Mouse (Mus musculus) forebrain, embryonic 10.5 days (tissue): ENCODE results near the gene Odf2l. TPM values are rescaled to one million over a fixed set of nuclear protein-coding genes. Genes with fewer than 3 reads are reported as not detected.

ENCODE experiments used
- DNase-seq: peaks from one replicate; pipeline ENCODE4 v3.0.0-alpha.2; 2017; ENCODE audit warnings: low spot score; ENCODE audit errors: extremely low spot score
- H3K27ac ChIP-seq: fragments of 300-500 bp; sonication (generic); 2 replicates; pipeline ENCODE4 v1.5.1; 2016; ENCODE audit warnings: mild to moderate bottlenecking
- H3K27me3 ChIP-seq: fragments of 300-500 bp; sonication (generic); 2 replicates; pipeline ENCODE4 v1.6.1; 2016; ENCODE audit warnings: mild to moderate bottlenecking; ENCODE audit not compliant: poor library complexity, severe bottlenecking
- H3K36me3 ChIP-seq: fragments of 300-500 bp; sonication (generic); replicated peaks from 2 replicates; pipeline ENCODE4 v1.6.1; 2016; ENCODE audit warnings: mild to moderate bottlenecking, moderate library complexity
- H3K4me1 ChIP-seq: fragments of 300-500 bp; sonication (generic); 2 replicates; pipeline ENCODE4 v1.6.1; 2016
- H3K4me3 ChIP-seq: fragments of 300-500 bp; sonication (generic); 2 replicates; pipeline ENCODE4 v1.5.1; 2016; ENCODE audit warnings: mild to moderate bottlenecking, moderate library complexity
- H3K9me3 ChIP-seq: fragments of 300-500 bp; sonication (generic); 2 replicates; pipeline ENCODE4 v1.6.1; 2016; ENCODE audit warnings: mild to moderate bottlenecking, moderate library complexity
- WGBS: fragments of 180-500 bp; shearing (Covaris S2); methylation state at CpG from one replicate; pipeline ENCODE4 v1.1.7; 2016; 5-methylcytosine and 5-hydroxymethylcytosine counted together
- polyA plus RNA-seq: library from polyadenylated mRNA; unstranded; fragments of >200 nt; fragmentation: Nextera tagmentation; extraction: Ambion mirVana; gene quantifications from 2 replicates; pipeline ENCODE4 v1.2.1, GENCODE M21; 2016

Odf2l gene
- polyA plus RNA-seq, 1 experiment from 2014 or later, result 21.6 TPM

- WGBS, result 90% methylated on average over 2 of the region's 2 CpGs
- H3K27ac ChIP-seq, result no peak overlapping the region
Measured at GRCm38 (mm10) chr3:145147483-145147882, 29.1 kb downstream of the Odf2l start.

GRCm38 (mm10) chr3:145147952-145148351, 29.6 kb downstream of the Odf2l start:
- Histone ChIP-seq H3K9me3 (no peaks in the 10 kb centered on the region), H3K4me1 (no peaks in the 10 kb centered on the region), H3K4me3 (no peak overlapping the region), H3K36me3 (peaks cover 45% of the 10 kb centered on the region), H3K27me3 (no peaks in the 10 kb centered on the region), H3K27ac (no peak overlapping the region)
- DNase-seq, result no peak

More at GRCm38 (mm10) chr3:145147483-145147882, 29.1 kb downstream of the Odf2l start:
- Histone ChIP-seq H3K9me3 (no peaks in the 10 kb centered on the region), H3K27me3 (no peaks in the 10 kb centered on the region), H3K4me1 (no peaks in the 10 kb centered on the region), H3K36me3 (peaks cover 45% of the 10 kb centered on the region), H3K4me3 (no peak overlapping the region)
- DNase-seq, result no peak

GRCm38 (mm10) chr3:145151092-145151491, 32.7 kb downstream of the Odf2l start:
- Histone ChIP-seq H3K4me1 (no peaks in the 10 kb centered on the region), H3K9me3 (no peaks in the 10 kb centered on the region), H3K27me3 (no peaks in the 10 kb centered on the region), H3K4me3 (no peak overlapping the region), H3K27ac (no peak overlapping the region), H3K36me3 (peaks cover 58% of the 10 kb centered on the region)
- 93% methylated on average over 7 of the region's 7 CpGs for WGBS
- DNase-seq, result no peak

- H3K4me1 ChIP-seq, result no peaks in the 10 kb centered on the region
- no peaks in the 10 kb centered on the region for H3K27me3 ChIP-seq
- no peaks in the 10 kb centered on the region for H3K9me3 ChIP-seq
- no peak overlapping the region for H3K27ac ChIP-seq
- no peak overlapping the region for H3K4me3 ChIP-seq
- peaks cover 50% of the 10 kb centered on the region for H3K36me3 ChIP-seq
- no peak for DNase-seq
- WGBS, result 88% methylated on average over 7 of the region's 7 CpGs
Measured at GRCm38 (mm10) chr3:145151933-145152332, 33.5 kb downstream of the Odf2l start.

- 92% methylated on average over 6 of the region's 6 CpGs for WGBS
- H3K4me1 ChIP-seq, result no peaks in the 10 kb centered on the region
- no peaks in the 10 kb centered on the region for H3K27me3 ChIP-seq
- no peak overlapping the region for H3K4me3 ChIP-seq
- no peak for DNase-seq
- peaks cover 19% of the 10 kb centered on the region for H3K36me3 ChIP-seq
- no peaks in the 10 kb centered on the region for H3K9me3 ChIP-seq
- H3K27ac ChIP-seq, result no peak overlapping the region
Measured at GRCm38 (mm10) chr3:145156883-145157282, 38.5 kb downstream of the Odf2l start.

- no peaks in the 10 kb centered on the region for H3K27me3 ChIP-seq
- DNase-seq, result no peak
- whole genome bisulfite sequencing, result 92% methylated on average over 3 of the region's 3 CpGs
Measured at GRCm38 (mm10) chr3:145158441-145158840, 40.1 kb downstream of the Odf2l start.

GRCm38 (mm10) chr3:145166741-145167140, 48.4 kb downstream of the Odf2l start:
- Histone ChIP-seq H3K4me3 (no peak overlapping the region), H3K27ac (no peak overlapping the region), H3K36me3 (no peaks in the 10 kb centered on the region), H3K9me3 (no peaks in the 10 kb centered on the region), H3K4me1 (no peaks in the 10 kb centered on the region), H3K27me3 (no peaks in the 10 kb centered on the region)
- DNase-seq, result no peak
- 97% methylated on average over 11 of the region's 11 CpGs for WGBS

More at GRCm38 (mm10) chr3:145158441-145158840, 40.1 kb downstream of the Odf2l start:
- Histone ChIP-seq H3K4me3 (no peak overlapping the region), H3K36me3 (peaks cover 14% of the 10 kb centered on the region), H3K9me3 (no peaks in the 10 kb centered on the region), H3K4me1 (no peaks in the 10 kb centered on the region), H3K27ac (no peak overlapping the region)

GRCm38 (mm10) chr3:145167766-145168165, 49.4 kb downstream of the Odf2l start:
- DNase-seq, result no peak
- Histone ChIP-seq H3K36me3 (no peaks in the 10 kb centered on the region), H3K27me3 (no peaks in the 10 kb centered on the region), H3K4me1 (no peaks in the 10 kb centered on the region), H3K9me3 (no peaks in the 10 kb centered on the region), H3K4me3 (no peak overlapping the region), H3K27ac (no peak overlapping the region)
- WGBS, result 86% methylated on average over 5 of the region's 5 CpGs

GRCm38 (mm10) chr3:145168844-145169696, 50.7 kb downstream of the Odf2l start:
- H3K4me3 ChIP-seq, result no peak overlapping the region
- no peaks in the 10 kb centered on the region for H3K27me3 ChIP-seq
- H3K9me3 ChIP-seq, result no peaks in the 10 kb centered on the region
- no peaks in the 10 kb centered on the region for H3K36me3 ChIP-seq
- 82% methylated on average over 13 of the region's 13 CpGs for WGBS
- no peak for DNase-seq
- H3K4me1 ChIP-seq, result no peaks in the 10 kb centered on the region
- H3K27ac ChIP-seq, result no peak overlapping the region

GRCm38 (mm10) chr3:145170028-145170427, 51.6 kb downstream of the Odf2l start:
- no peak overlapping the region for H3K4me3 ChIP-seq
- H3K27ac ChIP-seq, result no peak overlapping the region
- no peaks in the 10 kb centered on the region for H3K9me3 ChIP-seq
- WGBS, result 91% methylated on average over 4 of the region's 4 CpGs
- H3K27me3 ChIP-seq, result no peaks in the 10 kb centered on the region
- H3K36me3 ChIP-seq, result no peaks in the 10 kb centered on the region
- DNase-seq, result no peak
- no peaks in the 10 kb centered on the region for H3K4me1 ChIP-seq

GRCm38 (mm10) chr3:145170604-145171389, 52.4 kb downstream of the Odf2l start:
- Histone ChIP-seq H3K4me1 (no peaks in the 10 kb centered on the region), H3K27ac (no peak overlapping the region), H3K36me3 (no peaks in the 10 kb centered on the region), H3K4me3 (no peak overlapping the region), H3K27me3 (no peaks in the 10 kb centered on the region), H3K9me3 (no peaks in the 10 kb centered on the region)
- 86% methylated on average over 6 of the region's 6 CpGs for WGBS
- DNase-seq, result no peak

- Histone ChIP-seq H3K27ac (no peak overlapping the region), H3K4me3 (no peak overlapping the region), H3K9me3 (no peaks in the 10 kb centered on the region), H3K27me3 (no peaks in the 10 kb centered on the region), H3K36me3 (no peaks in the 10 kb centered on the region), H3K4me1 (no peaks in the 10 kb centered on the region)
- DNase-seq, result no peak
- 87% methylated on average over 4 of the region's 4 CpGs for WGBS
Measured at GRCm38 (mm10) chr3:145171390-145172060, 53.1 kb downstream of the Odf2l start.
